In the genomic region with DNA sequence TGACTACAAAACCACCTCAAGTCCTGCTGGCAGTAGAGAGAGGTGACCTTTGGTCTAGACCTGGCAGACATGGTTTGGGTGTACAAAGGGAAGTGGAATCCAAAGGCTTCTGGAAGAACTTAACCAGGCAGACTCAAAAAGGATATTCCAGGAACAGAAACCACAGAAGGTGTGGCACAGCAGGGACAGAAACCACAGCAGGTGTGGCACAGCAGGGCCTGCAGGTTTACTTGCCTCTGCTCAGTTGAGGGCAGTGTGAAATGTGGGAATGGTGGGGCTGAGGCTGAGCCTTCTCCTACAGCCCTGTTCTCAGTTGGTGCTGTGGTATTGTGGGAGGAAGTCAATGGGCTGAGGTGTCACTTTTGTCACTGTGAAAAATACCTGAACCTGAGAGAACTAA, we compare ENCODE assay signal across 10 mouse cellular contexts. TPM values are rescaled to one million over a fixed set of nuclear protein-coding genes. Genes with fewer than 3 reads are reported as not detected.
A peak's percentile ranks its signal among the peaks of the same experiment; 100 is the strongest.
DNase-seq lines count a peak whose midpoint lies in the region; ATAC-seq and TF ChIP-seq lines count a peak whose summit lies in the region.
"Had no signal": no experiment of that assay in that cellular context is flagged by ENCODE, and none has a peak within 500 bp of the region (broad histone marks: within the 10 kb centered on the region; RNA-seq: fewer than 3 reads in every experiment).

No protein-coding gene starts in this region.

- H3K9ac ChIP-seq in lung, postnatal 0 days (replicated peaks; ENCODE audit: low read depth) = no peak overlapping the region
- H3K9ac ChIP-seq: embryonic facial prominence, embryonic 12.5 days; heart, embryonic 13.5 days; neural tube, embryonic 12.5 days had no signal

- ATAC-seq in lung, postnatal 0 days = no peak

- no peaks in the 10 kb centered on the region for H3K36me3 ChIP-seq in lung, postnatal 0 days (ENCODE audit: insufficient read depth, low read length)
- peaks cover 60% of the 10 kb centered on the region for H3K36me3 ChIP-seq in hindbrain, embryonic 10.5 days

- H3K9me3 ChIP-seq in lung, postnatal 0 days (ENCODE audit: low read length) = no peaks in the 10 kb centered on the region
- H3K9me3 ChIP-seq in hindbrain, embryonic 10.5 days = no peaks in the 10 kb centered on the region
- H3K9me3 ChIP-seq: embryonic facial prominence, embryonic 12.5 days; heart, embryonic 13.5 days; neural tube, embryonic 12.5 days had no signal

- TF ChIP-seq EP300 in lung, postnatal 0 days (IDR thresholded peaks at IDR 0.05) = no peak

- H3K27me3 ChIP-seq in lung, postnatal 0 days (replicated peaks; ENCODE audit: insufficient read depth, low read length) = no peaks in the 10 kb centered on the region
- H3K27me3 ChIP-seq in hindbrain, embryonic 10.5 days (ENCODE audit: insufficient read depth, poor library complexity, severe bottlenecking) = no peaks in the 10 kb centered on the region
- H3K27me3 ChIP-seq: embryonic facial prominence, embryonic 12.5 days; heart, embryonic 13.5 days; neural tube, embryonic 12.5 days had no signal

- H3K4me1 ChIP-seq in lung, postnatal 0 days (ENCODE audit: insufficient read depth, low read depth, low read length) = no peaks in the 10 kb centered on the region
- H3K4me1 ChIP-seq in hindbrain, embryonic 10.5 days (replicated peaks) = no peaks in the 10 kb centered on the region
- H3K4me1 ChIP-seq: embryonic facial prominence, embryonic 12.5 days; neural tube, embryonic 12.5 days had no signal

- DNase-seq in lung, postnatal 0 days (ENCODE audit: low spot score) = peak; percentile 13
- DNase-seq in lung, postnatal 10 days = no peak
- peak; percentile 63 for DNase-seq in brain, adult 2 months (ENCODE audit: low read depth, low spot score)
- DNase-seq in cerebellum, postnatal 36 days = peak; percentile 16 to 19
- peak; percentile 12 to 41 for DNase-seq in natural killer cell, adult 2 months (ENCODE audit: low spot score in 2 of 2)
- DNase-seq in ovary, postnatal 10 days (ENCODE audit: low spot score) = no peak
- DNase-seq in hindbrain, embryonic 10.5 days (ENCODE audit: low spot score) = no peak

- H3K27ac ChIP-seq in lung, postnatal 0 days (ENCODE audit: low read length) = no peak overlapping the region
- H3K27ac ChIP-seq in hindbrain, embryonic 10.5 days = no peak overlapping the region
- H3K27ac ChIP-seq: embryonic facial prominence, embryonic 12.5 days; heart, embryonic 13.5 days; neural tube, embryonic 12.5 days had no signal

- H3K4me2 ChIP-seq in lung, postnatal 0 days (replicated peaks; ENCODE audit: low read depth, low read length) = no peak overlapping the region
- H3K4me2 ChIP-seq: embryonic facial prominence, embryonic 12.5 days; heart, embryonic 13.5 days; neural tube, embryonic 12.5 days had no signal

- no peak overlapping the region for H3K4me3 ChIP-seq in lung, postnatal 0 days (ENCODE audit: low read depth, low read length)
- no peak overlapping the region for H3K4me3 ChIP-seq in hindbrain, embryonic 10.5 days
- H3K4me3 ChIP-seq: embryonic facial prominence, embryonic 12.5 days; heart, embryonic 13.5 days; neural tube, embryonic 12.5 days had no signal

- no peak for TF ChIP-seq CTCF in lung, postnatal 0 days (IDR thresholded peaks at IDR 0.05)

RNA-seq across cellular contexts. Expression of gene Srr, which starts 29.2 kb away (rescaled TPM):
- 11.9 and 12.9 TPM in 2 replicates for polyA plus RNA-seq in lung, postnatal 0 days (2015; fragmentation: Nextera tagmentation; extraction: Ambion mirVana)
- polyA plus RNA-seq in hindbrain, embryonic 10.5 days (2016; fragmentation: Nextera tagmentation; extraction: Ambion mirVana) = 17.6 and 24.4 TPM in 2 replicates

RNA-seq across cellular contexts. Expression of gene Smg6, which starts 29.3 kb away (rescaled TPM):
- 9.9 and 11.0 TPM in 2 replicates for polyA plus RNA-seq in lung, postnatal 0 days (2015; fragmentation: Nextera tagmentation; extraction: Ambion mirVana)
- polyA plus RNA-seq in hindbrain, embryonic 10.5 days (2016; fragmentation: Nextera tagmentation; extraction: Ambion mirVana) = 18.7 and 19.2 TPM in 2 replicates

RNA-seq across cellular contexts. Expression of gene Tsr1, which starts 57.0 kb away (rescaled TPM):
- polyA plus RNA-seq in lung, postnatal 0 days (2015; fragmentation: Nextera tagmentation; extraction: Ambion mirVana) = 11.4 and 12.7 TPM in 2 replicates
- polyA plus RNA-seq in hindbrain, embryonic 10.5 days (2016; fragmentation: Nextera tagmentation; extraction: Ambion mirVana) = 35.9 and 47.5 TPM in 2 replicates

RNA-seq across cellular contexts. Expression of gene Sgsm2, which starts 58.0 kb away (rescaled TPM):
- 2.5 and 2.6 TPM in 2 replicates for polyA plus RNA-seq in lung, postnatal 0 days (2015; fragmentation: Nextera tagmentation; extraction: Ambion mirVana)
- polyA plus RNA-seq in hindbrain, embryonic 10.5 days (2016; fragmentation: Nextera tagmentation; extraction: Ambion mirVana) = 7.8 and 10.7 TPM in 2 replicates

Comparison
In these comparisons a context has a peak if more than half of its experiments do, and no peak if none do; other contexts are left out.
1. DNase-seq: peak in lung, postnatal 0 days (single experiment), brain, adult 2 months (single experiment), cerebellum, postnatal 36 days (2 of 2) and natural killer cell, adult 2 months (2 of 2); none in lung, postnatal 10 days (single experiment), ovary, postnatal 10 days (single experiment) and hindbrain, embryonic 10.5 days (single experiment).